Mouse (Mus musculus): ENCODE measurements around the gene Poc5. TPM values are rescaled to one million over a fixed set of nuclear protein-coding genes. Genes with fewer than 3 reads are reported as not detected.

The Poc5 gene
- total RNA-seq (2021), result 10 to 100 TPM; 11.9 to 16.7 TPM
- long read RNA-seq, experiment 1, full-length matches to known transcripts, result 15 of 21 reads
- long read RNA-seq, experiment 1, partial matches to known transcripts, result 1 of 21 reads
- long read RNA-seq, experiment 1, other reads (novel, unspliced or antisense), result 5 of 21 reads
- long read RNA-seq, experiment 2, full-length matches to known transcripts, result 7 of 11 reads
- long read RNA-seq, experiment 2, partial matches to known transcripts, result 1 of 11 reads
- long read RNA-seq, experiment 2, other reads (novel, unspliced or antisense), result 3 of 11 reads

DNA sequence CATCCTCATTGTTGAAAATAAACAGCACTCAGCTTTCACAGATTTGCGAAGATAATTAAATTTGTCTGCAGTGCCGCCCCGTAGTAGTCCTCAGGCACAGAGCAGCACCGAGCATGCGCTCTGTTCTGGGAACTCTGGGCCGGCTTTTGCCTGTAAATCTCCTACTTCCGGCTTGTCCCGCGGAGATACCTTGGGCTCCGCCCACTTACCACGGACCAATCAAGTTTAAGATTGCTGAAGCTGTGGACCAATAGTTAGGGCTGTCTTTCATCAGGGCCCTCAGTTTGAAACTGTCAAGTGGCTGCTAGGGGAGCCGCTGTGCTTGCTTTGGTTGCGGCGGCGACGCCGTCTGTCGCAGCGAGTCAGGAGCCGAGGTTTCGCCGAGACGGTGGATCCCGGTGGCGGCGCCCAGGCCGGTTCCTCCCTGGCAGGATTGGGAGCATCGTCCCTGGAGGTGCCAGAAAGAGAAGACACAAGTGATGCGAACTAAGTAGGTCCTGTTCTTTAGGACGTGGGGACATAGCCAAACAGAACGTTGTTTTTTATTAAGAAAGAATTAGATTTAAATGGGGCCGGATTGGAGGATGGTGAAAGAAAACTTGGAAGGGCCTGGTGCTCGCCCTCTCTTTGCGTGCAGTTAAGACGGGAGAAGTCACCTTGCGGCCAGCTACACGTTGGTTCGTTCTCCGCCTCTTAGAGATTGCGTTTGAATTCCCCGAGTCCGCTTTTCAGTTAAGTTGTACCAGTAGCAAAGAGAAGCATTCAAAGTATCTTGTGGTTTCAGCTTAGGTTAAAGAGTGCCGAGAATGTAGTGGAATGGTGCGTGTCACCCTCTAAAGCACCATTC, at the start of gene Poc5:
Gene Poc5, plus strand, starts transcription at position 253 of the 847 bp plus-strand sequence.
- peak; percentile 98 for DNase-seq

DNA sequence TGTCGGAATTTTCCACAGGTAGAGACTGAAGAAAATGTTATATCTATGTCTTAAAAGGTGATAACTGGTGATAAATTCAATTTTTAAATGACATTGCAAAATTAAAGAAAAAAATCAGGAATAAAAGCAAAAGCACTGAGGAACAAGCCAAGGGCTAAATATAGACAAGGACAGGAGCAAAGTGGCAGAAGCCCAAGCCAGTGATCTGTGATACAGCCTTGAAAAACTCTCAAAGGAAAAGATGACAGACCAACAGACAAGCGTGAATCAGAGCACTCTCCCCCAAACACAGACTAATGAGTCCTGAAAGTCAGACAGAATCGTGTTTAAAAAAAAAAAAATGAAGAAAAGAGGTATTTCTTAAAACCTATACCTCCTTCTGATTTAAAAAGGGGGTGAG, 46.6 kb upstream of the Poc5 start:
- DNase-seq, result peak; percentile 51

DNA sequence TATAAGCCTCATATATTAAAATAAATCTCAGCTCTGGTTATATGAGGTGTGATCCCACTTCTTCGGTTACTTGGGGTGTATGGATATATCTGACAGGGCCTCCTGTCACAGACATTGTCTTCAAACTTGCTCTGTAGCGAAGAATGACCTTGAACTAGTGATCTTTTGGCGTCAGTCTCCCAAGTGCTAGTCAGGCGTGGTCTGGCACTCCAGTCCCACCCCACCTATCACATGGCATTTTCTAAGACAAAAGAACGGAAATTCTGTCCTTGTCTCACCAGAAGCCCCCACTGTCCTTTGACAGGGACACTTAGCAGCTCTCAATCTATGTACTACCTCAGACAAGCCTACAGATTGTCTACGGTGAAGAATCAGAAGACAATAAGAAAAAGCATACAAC, 43.3 kb upstream of the Poc5 start:
- no peak for DNase-seq

DNA sequence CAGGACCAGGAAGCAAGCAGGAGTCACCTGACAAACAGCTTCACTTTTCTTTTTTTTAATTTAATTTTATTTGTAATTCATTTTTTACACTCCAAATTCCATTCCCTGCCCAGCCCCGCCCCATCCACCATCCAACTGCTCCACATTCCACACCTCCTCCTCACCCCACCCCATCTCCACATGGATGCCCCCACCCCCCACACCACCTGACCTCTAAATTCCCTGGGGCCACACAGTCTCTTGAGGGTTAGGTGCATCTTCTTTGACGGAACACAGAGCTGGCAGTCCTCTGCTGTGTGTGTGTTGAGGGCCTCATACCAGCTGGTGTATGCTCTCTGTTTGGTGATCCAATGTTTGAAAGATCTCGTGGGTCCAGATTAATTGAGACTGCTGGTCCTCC, 41.5 kb upstream of the Poc5 start:
- DNase-seq, result no peak

DNA sequence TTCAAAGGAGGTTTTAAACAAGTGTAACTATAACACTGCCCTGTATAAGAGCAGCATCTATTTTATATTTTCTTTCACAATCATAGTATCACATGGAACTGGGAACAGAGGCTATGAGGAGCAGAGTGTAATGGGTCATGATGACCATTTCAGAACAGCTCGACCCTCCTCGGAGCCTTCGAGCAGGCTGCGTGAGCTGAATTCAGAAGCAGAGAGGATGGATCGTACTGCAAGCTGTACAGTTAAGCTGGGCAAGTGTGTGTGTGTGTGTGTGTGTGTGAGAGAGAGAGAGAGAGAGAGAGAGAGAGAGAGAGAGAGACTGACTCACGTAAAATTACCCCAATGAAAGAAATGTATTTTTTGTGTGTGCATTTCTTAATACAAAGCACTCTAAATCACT, 37.9 kb upstream of the Poc5 start:
- no peak for DNase-seq

DNA sequence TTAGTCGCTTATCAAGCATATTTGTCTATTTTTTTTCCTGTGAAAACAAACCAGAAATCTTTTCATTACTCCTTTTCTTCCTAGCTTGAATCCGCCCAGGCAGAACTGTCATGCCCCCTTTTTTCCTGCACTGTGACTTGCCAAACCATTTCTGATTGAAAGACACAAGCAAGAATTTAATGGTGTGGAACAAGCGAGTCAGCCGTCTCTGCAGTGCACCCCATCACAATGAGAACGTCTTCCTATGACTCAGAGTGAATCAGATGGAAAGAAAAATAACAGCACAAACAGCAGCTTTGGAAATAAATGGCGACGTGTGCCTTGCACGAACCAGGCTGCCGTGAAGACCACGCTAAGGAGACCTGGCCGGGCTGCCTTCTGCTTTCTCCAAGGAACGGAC, 36.8 kb upstream of the Poc5 start:
- DNase-seq, result no peak

DNA sequence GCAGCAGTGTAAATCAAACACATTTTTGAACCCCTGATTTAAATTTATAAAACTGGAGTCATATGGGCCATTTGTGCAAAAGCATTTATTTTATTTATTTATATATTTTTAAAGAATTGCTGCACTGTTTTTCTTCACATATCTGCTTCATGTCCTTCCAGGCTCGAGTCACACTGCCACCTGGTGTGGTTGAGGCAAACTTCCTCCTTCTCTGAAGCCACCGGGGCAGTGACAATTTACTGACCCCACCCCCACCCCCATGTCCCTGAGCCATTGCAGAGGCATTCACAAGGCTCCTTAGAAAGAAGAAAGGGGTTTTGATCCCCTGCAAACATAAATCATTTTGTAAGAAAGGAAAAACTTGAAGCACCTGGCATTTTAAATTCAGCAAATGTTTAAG, 12.6 kb upstream of the Poc5 start:
- peak; percentile 26 for DNase-seq

GRCm38 (mm10) chr13:96376871-96377270, 11.2 kb upstream of the Poc5 start:
- no peak for DNase-seq

DNA sequence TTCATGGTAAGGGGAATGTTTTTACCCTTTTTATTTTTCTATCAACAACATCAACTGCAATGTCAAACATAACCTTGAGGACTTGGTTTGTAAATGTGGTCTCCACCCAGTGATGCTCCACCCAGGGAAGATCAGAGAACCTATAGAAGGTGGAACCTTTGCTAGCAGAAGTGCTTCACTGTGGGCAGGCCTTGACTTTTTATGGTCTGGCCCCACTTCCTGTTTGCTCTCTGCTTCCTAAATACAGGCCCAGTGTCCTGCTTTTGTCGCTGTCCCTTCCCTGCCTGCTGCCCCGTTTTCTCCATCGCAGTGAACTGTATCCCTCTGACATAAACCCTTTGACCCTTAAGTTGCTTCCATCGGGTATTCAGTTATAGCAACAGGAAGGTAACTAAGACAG, 10.2 kb upstream of the Poc5 start:
- DNase-seq, result no peak

DNA sequence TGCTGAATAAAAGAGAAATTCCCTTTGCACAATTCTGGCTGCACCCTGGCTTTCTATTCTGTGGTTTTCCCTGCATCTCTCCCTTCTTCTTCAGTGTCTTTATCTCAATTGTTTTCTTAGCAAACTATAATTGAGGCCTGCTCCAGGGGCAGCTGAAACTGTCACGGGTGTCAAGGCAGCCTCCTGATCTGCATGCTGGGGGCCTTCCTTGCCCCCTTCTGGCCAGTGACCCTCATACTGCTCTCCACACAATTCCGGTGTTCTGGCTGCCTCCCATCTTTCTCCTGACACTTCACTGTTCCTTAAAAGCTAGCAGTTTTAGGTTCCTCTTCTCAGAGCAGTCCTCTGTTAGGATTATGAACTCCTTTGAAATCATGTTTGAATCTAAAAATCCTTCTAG, 1.2 kb downstream of the Poc5 start:
- no peak for DNase-seq

DNA sequence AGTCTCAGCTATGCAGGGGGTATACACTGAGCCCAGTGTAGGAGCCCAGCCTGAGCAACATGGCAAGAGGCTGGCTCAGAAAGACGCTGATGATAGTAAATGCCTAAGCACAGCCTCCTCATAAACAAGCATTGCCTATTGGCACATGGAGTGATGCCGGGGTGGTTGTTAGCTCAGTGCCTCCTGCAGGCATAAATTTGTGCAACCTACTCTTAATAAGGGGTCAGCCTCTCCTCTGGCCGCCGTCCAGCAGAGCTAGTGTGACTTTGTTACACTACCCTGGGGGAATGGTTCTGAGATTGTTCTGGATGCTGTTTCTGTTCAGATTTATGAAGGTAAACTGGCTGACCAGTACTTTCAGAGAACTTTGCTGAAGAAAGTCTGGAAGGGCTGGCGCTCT, 13.2 kb downstream of the Poc5 start:
- no peak for DNase-seq

DNA sequence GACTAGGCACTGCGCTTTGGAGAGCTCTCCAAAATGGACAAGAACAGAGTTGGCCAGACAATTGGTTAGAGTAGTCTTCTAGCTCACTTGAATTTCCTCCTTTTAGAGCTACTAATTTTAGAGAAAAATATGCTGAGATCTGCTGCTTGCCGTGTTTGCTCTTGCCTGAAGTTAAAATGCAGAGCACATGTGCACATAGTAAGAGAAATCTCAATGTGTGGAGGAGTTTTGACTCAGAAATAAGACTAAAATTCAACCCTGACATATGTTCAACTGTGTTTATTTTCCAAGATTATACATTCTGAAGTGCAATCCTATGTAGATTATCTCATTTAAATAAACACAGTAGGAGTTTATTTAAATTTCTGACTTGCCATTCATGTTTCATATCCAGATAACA, 17.4 kb downstream of the Poc5 start:
- no peak for DNase-seq

DNA sequence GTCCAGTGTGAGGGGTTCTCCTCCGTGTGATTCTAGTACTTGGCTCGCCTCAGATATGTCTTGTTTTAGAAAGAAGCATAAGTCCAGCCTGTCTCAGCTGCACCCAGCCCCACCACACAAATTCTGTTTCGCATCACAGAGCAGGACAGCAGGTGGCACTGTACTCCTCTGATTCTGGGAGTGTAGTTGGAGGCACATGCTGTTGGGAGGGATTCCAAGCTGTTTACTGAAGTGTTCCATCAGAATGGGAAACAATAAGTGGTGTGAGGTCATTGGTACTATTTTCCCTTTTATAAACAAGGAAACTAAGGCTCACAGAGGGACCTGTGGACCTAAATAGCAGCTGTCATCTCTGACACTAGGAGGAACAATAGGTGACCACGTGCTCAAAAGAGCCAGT, 18.9 kb downstream of the Poc5 start:
- peak; percentile 43 for DNase-seq

GRCm38 (mm10) chr13:96408786-96409185, 20.7 kb downstream of the Poc5 start:
- DNase-seq, result no peak

- DNase-seq, result no peak
Observed at GRCm38 (mm10) chr13:96414384-96414783, 26.3 kb downstream of the Poc5 start.

DNA sequence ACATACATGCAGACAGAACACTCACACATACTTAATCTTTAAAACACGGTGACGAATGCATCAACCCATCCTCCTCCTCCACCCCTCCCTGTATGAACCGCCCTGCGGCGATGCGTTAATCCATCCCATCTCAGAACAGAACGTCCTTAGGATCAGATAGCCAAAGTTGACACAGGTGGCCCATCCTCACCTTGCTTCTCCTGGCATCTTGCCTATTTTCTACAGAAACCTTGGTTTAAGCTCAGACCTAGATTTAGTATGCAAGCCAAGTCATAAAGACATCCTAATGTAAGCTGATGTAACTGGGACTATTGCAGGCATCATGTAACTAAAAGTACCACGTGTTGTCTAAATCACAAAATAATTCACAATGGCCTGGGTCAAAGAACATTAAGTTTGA, 28.3 kb downstream of the Poc5 start:
- DNase-seq, result no peak

DNA sequence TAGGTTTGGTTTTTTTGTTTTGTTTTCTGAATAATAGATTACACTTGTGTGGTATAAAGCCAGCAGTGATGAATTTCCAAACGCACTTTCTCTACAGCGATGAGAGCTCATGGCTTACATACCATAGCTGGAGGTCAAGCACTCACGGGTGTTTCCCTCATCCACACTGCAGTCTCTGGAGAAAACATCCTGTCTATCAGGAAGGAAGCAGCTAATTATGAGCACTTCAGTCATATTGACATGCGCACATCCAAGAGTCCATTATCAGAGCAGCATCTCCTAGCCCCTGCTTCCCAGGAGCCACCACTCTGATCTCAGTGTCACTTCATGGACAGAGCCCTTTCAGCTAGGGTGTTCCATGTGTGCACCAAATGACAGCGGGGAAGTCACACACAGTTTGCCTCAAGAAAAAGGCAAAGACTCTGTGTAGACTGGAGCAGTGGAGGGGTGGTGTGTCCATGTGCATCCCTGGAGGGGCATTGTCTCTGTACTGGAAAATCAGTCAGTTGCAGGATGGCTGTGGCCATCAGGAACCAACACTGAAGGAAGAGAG, 29.2 kb downstream of the Poc5 start:
- no peak for DNase-seq

DNA sequence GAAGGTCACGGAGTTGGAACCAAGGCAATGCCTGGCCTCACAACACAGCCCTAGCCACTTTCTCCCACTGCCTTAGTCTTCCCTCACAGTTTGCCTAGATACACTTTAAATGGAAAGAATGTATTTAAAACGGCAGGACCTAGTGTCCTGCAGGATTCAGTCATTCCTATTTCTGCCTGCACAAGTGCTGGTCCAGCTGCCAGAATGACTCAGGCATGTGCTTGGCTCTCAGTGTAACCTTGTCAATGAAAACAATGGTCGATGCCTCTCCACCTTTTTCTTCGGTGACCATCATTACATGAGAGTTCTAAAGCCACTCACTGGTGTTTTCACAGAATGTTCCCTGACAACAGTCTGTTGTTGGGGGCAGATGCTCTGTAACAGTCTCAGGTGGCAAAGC, 30.4 kb downstream of the Poc5 start:
- peak; percentile 29 for DNase-seq

GRCm38 (mm10) chr13:96421230-96421629, 33.1 kb downstream of the Poc5 start:
- DNase-seq, result no peak

DNA sequence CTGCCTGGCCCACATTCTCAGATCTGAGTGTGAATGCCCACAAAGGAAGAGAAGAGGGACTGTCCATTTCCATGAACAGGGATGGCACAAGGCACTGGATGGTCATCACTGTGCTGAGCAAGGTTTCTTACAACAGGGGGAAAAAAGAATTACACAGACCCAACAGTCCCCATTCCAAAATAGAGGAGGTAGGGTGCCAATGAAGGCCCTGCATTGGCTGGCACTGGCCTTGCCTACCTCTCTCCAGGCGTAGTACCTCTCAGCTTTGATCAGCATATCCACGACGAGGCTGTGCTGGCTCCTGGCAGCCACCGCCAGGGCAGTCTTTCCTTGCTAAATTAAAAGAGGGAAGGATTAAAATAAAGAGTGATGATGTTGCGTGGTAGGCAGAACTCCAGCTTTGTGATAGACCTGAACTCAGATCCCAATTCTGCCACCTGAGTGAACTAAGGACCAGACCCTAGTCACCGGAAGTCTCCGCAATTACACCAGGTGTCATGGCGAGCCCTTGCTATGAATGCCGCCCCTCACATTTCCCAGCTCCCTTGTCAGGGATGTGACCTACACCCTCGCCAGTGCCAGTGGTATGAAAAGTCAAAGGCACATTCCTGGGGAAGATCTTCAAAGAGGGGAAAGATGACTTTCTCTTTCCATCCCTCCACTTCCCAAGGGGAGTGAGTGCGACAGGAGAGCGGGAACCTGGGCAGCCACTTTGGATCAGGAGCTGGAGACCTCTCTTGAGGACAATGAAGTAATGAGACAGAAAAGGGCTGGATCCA, 36.6 kb downstream of the Poc5 start:
- DNase-seq, result no peak

DNA sequence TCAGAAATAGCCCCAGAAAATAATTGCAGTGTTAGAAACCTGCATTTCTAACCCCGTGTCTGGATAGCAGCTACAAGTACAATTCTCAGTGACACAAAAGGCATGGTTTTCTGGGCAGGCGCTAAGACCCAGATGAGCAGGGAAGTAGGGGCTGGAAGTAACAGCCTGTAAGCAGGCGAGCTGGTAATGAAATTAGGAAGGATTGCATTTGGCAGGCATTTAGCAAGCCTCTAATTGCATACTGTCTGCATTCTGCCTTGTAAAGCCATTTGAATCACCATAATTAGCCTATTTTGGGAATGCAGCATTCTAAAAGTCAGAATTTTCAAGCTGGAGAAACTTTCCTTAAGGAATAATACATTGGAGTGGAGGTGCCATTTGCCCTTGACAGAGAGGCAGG, 38.0 kb downstream of the Poc5 start:
- DNase-seq, result no peak

- no peak for DNase-seq
Observed at GRCm38 (mm10) chr13:96428531-96428930, 40.4 kb downstream of the Poc5 start.
